ENCODE assay signal across 10 mouse cellular contexts in the genomic region with DNA sequence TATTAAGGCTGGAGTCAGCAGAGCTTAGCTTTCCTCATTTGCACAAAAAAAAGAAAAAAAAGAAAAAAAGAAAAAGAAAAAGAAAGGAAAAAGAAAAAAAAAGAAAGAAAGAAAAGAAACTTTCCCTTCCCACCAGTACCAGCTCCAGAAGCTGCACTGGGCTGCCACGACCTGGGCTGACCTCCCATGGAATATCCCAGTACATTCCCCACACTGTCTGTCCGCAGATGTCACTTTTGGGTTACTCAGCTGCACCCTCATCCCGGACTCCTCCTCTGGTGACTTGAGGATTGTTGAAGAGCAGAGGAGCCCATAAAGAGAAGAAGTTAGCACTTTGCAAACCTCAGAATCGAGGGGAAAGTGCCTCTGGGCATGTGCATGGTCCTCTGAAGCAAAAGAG.
"Had no signal": no experiment of that assay in that cellular context is flagged by ENCODE, and none has a peak within 500 bp of the region (broad histone marks: within the 10 kb centered on the region; RNA-seq: fewer than 3 reads in every experiment).

No protein-coding gene starts in this region.

- H3K4me3 ChIP-seq: limb, embryonic 15.5 days; liver, embryonic 12.5 days; midbrain, embryonic 12.5 days had no signal

- H3K4me2 ChIP-seq: limb, embryonic 15.5 days; liver, embryonic 12.5 days; midbrain, embryonic 12.5 days had no signal

- ATAC-seq: liver, embryonic 12.5 days; midbrain, embryonic 16.5 days had no signal

- H3K27me3 ChIP-seq: limb, embryonic 15.5 days; liver, embryonic 12.5 days; midbrain, embryonic 12.5 days had no signal

- H3K9me3 ChIP-seq: limb, embryonic 15.5 days; liver, embryonic 12.5 days; midbrain, embryonic 12.5 days had no signal

- H3K27ac ChIP-seq: limb, embryonic 15.5 days; liver, embryonic 12.5 days; midbrain, embryonic 12.5 days had no signal

- H3K4me1 ChIP-seq: liver, embryonic 12.5 days; midbrain, embryonic 12.5 days had no signal

- H3K36me3 ChIP-seq: limb, embryonic 15.5 days; liver, embryonic 12.5 days had no signal

- H3K9ac ChIP-seq: limb, embryonic 15.5 days; liver, embryonic 12.5 days; midbrain, embryonic 12.5 days had no signal

- DNase-seq: kidney, adult 2 months; kidney, postnatal 36 days; layer of hippocampus, adult 9-11 months; layer of hippocampus, postnatal 36 days; right cerebral cortex, postnatal 14 days; thymus, postnatal 36 days had no signal
